Mouse (Mus musculus): Measurements from ENCODE around the gene Usp3. TPM values are rescaled to one million over a fixed set of nuclear protein-coding genes. Genes with fewer than 3 reads are reported as not detected.
A peak's percentile ranks its signal among the peaks of the same experiment; 100 is the strongest.

Gene Usp3
- polyA plus RNA-seq, 1 experiment: 41.2 TPM

DNA sequence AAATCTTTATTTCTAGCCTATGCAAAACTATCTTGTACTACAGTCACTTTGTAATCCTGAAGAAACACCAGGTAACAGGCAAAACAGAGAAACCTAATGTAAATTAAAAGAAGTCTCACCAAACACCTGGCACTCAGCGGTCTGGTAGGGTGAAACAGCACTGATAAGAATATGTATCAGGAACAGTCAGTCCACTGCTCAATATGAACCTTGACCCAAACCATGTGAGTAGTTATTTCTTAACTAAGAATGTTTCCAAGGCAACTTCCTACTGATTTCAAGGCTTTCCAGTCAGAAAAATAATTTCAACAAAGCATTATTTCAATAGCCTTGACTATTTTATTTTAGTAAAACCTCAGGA is 17.1 kb downstream of the Usp3 start:
- no peak for DNase-seq (ENCODE audit: extremely low spot score in 1 of 2, low spot score in 1 of 2)

DNA sequence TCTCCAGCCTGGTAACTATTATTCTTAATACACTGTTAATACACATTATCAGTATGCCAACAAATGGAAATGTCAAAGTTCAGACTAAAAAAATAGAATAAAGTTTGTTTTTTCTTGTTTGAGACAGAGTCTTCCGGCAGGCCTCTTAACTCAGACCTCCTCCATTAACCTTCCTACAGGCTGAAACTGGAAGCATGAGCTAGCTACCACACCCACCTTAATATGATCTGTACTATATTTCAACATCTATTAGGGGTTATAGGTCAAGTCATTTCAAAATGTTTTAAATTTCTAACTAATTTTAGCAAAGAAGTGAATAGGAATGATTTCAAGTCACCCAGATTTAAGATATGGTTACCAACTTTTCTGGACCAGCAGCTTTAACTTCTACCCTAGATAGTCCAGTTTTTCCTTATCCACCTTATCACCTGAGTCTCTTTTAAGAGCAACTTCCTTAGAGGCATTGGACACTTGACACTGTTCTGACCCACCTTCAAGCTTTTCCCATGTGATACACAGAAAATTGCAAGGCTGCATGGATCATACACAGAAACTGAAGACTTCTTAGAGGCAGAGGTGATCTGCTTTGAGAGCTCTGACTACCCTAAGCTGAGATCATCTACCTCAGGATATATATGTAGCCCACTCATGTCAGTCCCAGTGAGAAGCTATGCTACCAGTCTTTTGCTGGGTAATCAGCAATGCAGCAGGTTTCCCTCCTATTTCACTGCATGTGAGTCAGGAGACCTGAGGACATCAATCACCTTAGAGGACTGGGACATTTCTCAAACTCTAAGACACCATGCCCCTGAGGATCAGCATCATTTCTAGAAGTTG is 17.7 kb downstream of the Usp3 start:
- no peak for DNase-seq (ENCODE audit: extremely low spot score in 1 of 2, low spot score in 1 of 2)

DNA sequence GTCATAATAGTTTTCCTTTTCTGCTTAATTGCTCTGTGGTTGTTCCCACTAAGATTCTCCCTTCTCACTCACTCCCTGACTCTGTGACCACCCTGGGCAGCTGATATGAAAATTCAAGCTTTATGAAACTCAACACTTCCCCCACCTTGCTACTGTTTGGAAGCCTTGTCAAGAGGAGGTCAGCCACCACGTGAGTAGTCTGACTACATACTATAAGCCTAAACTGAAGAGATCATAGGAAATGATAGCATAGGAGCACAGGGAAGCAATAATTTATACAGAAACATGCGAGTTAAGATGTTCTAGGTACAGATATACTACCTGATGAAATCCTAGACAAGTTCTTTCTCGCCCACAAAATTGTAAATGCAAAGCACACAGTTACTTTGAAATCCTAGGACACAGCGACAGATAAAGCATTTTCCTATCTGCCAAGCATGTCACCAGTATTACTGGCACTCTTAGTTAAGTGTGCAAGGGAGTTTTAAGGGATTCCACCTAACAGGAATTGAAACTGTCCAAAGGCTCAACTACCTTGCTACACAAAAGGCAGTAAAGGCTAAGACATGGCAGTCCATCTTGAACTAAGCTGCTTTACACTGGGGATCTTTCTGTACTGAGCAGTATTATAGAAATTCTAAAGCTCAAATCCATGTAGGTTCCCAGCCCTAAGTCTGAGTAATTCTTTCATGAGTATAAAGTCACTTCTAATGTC is 20.8 kb downstream of the Usp3 start:
- DNase-seq (ENCODE audit: extremely low spot score in 1 of 2, low spot score in 1 of 2): no peak

DNA sequence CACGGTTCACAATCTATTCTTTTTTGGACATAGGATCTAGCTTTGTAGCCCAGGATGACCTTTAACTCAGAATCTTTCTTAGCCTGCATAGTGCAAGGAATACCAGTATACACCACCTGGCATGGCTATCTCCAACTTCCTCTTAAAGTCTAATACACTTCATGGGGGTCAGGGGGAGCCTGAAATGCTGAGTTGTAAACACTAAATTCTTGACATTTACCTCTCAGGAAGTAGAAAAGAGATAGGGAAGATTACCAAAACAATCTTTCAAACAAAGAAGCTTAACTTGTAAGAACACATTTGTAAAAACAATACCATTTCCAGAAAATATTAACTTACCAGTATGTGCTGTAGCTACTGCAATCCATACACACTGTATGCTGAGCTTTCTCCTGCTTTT is 30.7 kb downstream of the Usp3 start:
- no peak for DNase-seq (ENCODE audit: extremely low spot score in 1 of 2, low spot score in 1 of 2)

DNA sequence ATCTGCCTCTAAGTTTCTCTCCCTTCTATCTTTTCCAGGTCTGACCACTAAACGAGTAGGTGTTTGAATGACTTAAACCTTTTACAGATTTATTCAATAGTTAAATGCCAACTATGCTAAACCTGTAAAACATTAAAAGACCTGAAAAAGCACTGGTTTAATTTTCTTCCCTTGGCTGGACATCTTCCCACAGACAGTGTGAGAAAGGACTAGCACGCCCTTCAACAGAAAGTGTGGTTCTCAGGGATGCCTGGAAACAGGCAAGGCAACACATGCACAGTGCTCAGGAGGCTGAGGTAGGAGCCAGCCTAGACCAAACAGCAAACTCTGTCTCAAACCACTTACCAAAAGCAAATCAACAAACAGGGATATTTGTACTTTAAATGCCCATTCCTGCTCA is 31.4 kb downstream of the Usp3 start:
- DNase-seq (ENCODE audit: extremely low spot score in 1 of 2, low spot score in 1 of 2): no peak

DNA sequence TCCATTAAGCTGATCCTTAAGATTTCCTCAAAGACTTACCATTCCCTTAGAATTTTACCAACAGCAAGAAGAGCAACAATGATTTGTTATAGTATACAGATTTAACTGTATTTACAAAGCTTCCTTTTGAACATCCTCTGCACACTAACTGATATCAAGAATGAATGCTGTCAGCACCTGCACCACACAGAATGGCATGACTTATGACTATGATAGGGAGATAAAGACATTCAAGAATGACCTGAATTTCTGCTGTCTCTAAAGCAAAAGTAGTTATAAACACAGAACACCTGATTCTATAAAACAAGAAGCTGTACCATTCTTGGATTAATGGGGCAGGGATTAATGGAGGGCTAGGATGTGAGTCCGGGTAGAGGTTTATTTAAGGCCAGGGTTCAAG is 32.2 kb downstream of the Usp3 start:
- DNase-seq (ENCODE audit: extremely low spot score in 1 of 2, low spot score in 1 of 2): no peak

DNA sequence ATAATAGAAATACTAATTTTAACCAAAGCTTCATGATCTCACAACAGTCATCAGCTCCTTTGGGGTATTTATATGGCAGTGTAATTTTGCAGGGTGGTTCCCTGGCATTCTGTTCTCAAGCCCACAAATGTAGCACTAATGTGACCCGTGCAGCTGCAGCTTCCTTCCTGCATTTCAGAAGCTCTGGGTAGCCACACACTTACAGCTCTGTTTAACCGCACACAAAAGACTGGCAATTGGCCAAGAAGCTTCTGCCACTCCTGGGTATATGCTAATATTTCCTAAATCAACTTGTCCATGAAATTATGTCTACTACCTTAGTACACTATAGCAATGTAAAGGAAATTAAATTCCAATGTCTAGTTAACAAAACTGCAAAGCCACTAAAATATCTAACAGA is 32.6 kb downstream of the Usp3 start:
- no peak for DNase-seq (ENCODE audit: extremely low spot score in 1 of 2, low spot score in 1 of 2)

DNA sequence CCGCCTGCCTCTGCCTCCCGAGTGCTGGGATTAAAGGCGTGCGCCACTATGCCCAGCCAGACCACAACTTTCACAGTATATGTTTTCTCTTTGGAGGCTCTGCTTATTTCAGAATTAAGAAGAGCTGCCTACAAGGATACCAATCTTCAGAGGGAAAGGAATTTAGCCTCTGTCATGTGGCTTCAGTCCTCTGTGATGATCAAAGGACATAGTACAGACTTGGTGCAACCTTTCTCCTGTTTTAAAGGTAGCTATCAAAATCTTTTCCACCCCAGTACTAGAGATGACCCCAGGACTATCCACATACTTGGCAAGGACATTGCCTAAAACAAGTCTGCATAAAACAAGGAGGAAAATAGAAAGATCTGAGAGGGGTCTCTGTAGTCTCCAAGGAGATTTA is 34.0 kb downstream of the Usp3 start:
- no peak for DNase-seq (ENCODE audit: extremely low spot score in 1 of 2, low spot score in 1 of 2)

DNA sequence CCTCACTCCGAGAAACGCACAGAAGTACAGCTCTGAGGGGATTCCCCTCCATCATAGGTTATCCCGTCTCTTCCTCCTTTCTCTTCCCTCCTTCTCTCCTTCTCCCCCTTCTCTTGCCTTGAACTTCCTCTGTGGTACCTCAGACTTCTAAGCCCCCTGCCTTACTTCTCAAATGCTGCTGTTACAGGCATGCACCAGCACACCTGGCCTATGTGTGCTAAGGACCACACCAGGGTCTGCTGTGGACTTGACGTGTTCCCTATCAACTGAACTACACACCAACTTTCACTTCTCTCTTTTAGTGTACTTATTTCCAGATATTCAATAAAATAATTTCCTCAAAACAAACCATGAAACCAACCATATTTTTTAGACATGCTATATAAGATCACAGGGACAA is 50.2 kb downstream of the Usp3 start:
- DNase-seq (ENCODE audit: extremely low spot score in 1 of 2, low spot score in 1 of 2): no peak

DNA sequence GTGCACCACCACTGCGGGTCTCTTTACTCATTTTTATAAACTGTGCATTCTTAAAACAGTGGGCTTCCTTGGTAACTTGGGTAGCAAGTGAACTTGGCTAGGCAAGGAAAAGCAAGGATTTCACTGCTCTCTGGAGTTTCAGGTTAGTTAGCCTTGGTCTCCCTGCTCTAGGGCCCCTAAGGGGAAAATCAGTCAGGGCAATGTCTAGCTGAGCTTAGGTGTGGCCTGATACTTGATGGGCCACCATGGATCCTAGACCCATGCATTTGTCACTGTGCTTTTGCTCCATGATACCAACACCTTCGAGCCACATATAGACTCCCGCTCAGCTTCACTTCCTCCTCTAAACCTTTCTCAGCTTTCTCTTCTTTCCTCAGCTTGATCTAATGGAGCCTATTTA is 71.3 kb downstream of the Usp3 start:
- no peak for DNase-seq (ENCODE audit: extremely low spot score in 1 of 2, low spot score in 1 of 2)

DNA sequence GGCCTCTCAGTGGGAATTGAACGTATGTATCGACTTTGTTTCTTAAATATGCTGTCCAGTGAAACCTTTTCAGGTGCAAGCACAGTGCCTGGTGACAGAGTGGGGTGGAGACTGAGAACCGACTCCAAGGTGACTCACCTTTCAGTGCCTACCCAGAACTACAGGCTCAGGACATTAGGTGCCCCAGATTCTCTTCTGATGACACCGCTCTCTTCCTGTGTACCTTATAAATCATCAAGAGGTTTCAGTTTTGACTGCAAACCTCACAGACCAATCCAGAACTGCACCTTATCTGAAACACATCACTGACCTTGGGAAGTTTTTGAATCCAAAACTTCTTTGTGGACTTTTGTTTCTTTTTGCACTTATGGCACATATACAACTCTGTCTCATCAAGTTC is 72.6 kb downstream of the Usp3 start:
- DNase-seq (ENCODE audit: extremely low spot score in 1 of 2, low spot score in 1 of 2): no peak

DNA sequence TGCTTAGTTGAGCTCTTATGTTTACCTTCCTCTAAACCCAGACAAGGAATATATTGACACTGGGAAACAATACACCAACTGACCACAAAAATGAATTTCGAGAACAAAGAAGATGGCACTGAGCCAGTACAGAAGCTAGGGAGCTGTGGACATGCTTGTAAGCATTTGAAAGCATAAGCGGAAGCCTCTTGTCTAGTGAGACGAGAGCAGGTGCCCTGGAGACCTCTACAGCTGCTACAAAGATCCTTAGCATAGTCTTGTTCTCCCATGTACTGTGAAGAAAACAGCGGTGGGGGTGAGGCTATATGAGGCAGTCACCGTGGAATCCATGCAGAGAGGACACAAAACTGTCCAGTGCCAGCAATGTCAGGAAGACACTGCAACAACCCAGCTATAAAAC is 74.0 kb downstream of the Usp3 start:
- no peak for DNase-seq (ENCODE audit: extremely low spot score in 1 of 2, low spot score in 1 of 2)

DNA sequence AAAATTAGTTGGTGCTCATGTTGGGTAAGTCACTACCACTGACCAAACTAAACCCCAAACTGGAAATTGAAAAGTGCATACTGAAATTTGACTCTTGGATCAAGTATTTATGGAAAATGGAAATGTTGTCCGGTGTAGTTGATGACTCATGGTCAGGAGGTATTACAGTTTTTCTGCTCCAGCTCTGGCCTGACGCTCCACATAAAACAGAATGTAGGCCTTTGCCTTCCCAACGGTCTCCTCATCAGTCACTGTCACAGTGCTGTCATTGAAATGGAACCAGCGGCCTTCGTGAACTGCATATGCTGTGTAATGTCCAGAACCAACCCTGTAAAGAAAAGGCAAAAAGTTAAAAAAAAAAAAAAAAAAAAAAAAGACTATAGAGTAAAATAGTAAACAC is 74.7 kb downstream of the Usp3 start:
- DNase-seq (ENCODE audit: extremely low spot score in 1 of 2, low spot score in 1 of 2): no peak

DNA sequence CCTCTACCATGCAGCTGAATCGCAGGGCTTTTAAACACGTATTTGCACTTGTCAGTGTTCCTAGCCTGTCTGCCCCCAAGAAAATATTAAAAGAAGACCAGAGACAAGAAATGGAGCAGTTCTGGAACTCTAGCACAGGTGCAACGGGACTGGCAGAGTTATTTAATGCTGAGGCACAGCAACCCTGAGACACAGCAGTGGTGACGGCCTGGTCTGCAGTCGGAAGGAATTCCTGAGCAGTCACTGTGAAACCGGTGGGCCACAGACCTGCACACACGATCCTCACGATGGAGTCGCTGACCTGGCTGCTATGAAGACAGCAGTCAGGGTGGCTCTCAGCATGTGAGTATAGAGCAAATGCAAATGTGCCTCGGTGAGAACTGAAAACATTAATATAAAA is 75.2 kb downstream of the Usp3 start:
- DNase-seq (ENCODE audit: extremely low spot score in 1 of 2, low spot score in 1 of 2): no peak

DNA sequence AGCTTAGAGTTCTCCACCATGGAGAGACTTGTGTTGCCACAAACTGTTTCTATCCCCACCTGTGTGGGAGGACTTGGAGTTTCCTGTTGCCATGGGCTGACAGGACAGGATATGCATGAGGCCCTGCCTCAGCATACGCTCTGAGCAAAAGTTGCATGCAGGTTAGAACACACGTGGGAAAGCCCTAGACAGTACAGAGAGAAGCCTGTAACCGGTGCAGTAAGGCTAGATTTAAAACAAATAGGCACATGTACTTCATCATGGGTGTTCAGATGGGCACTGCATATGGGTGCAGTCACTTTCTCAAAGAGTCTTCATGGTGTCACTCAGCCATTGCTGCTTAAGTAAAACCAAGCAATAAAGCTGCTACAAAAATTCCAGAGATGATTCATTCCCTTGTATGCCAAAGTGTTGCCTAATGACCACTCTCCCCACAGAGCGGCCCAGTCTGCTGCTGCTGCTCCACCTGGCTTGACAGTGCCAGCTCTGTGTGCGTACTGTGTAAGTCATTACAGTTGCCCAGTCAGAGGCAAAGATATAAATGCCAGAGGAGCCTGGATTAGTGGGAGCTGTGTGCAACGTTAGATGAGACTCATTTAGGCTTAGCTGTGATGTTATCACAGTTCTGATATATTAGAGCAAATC is 76.5 kb downstream of the Usp3 start:
- DNase-seq (ENCODE audit: extremely low spot score in 1 of 2, low spot score in 1 of 2): no peak

DNA sequence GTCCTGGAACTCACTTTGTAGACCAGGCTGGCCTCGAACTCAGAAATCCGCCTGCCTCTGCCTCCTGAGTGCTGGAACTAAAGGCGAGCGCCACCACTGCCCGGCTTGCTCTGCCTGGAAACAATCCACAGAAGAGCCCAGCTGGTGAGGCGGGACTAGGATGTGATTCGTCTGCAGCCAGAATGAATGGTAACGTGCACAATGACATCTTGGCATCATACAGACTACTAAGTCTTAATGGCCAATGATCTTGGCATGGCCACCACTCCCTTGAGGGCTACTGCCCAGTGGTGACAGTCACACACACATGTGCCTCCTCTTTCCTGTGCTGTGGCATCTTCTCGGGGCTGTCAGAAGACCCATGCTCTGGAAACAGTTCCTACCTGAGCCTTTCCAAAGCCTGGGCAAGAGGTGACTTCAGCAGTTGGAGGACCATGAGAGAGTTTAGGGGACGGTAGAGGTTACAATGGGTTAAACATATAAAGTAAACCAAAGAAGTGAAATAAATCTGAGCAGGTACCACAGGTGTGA is 77.2 kb downstream of the Usp3 start:
- no peak for DNase-seq (ENCODE audit: extremely low spot score in 1 of 2, low spot score in 1 of 2)

DNA sequence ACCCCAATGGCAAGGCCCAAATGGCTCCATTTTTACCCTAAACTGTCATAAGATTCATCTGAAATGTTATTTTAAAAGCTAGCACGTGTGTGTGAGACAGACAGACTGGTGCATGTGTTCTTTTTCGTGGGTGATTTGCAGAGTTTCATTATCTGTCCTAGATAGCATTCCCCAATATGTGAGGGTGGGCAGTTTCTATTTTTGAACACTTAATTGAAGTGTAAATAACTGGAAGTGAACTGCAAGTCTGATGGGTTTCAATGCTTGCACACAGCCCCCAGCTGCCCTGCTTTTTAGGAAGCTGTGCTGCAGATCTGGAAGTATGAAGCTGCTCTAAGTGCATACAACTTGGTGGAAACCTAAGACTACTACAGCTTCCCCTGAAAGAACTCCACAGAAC is 77.8 kb downstream of the Usp3 start:
- no peak for DNase-seq (ENCODE audit: extremely low spot score in 1 of 2, low spot score in 1 of 2)

DNA sequence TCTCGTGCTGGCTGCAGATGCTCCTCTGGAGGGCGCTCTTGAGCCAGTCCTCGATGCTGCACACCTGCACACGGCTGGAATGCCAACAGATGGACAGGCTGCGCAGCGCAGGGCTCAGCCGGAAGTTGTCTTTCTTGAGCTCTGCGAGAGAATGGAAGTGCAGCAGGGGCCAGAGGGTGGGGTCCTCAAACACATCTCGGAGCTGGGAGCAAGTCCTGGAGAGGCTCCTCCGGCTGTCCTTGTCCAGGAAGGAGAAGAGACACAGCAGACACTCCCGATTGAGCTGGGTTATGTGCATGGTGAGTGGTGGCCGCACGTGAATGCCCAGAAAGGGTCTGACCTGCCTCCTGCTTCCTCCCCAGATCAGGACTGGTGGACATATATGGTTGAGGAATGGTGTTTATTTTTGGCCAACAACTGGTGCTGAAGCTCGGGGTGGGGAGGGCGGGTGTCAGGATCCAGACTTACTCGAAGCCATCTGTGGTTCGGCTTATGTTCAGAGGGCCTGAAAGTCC is 78.6 kb downstream of the Usp3 start, which contains the start of gene Fbxl22:
Gene Fbxl22, minus strand, starts transcription at position 338 of the 515 bp plus-strand sequence.
- peak in 1 of 2 experiments; percentile 69 for DNase-seq (ENCODE audit: extremely low spot score in 1 of 2, low spot score in 1 of 2)

DNA sequence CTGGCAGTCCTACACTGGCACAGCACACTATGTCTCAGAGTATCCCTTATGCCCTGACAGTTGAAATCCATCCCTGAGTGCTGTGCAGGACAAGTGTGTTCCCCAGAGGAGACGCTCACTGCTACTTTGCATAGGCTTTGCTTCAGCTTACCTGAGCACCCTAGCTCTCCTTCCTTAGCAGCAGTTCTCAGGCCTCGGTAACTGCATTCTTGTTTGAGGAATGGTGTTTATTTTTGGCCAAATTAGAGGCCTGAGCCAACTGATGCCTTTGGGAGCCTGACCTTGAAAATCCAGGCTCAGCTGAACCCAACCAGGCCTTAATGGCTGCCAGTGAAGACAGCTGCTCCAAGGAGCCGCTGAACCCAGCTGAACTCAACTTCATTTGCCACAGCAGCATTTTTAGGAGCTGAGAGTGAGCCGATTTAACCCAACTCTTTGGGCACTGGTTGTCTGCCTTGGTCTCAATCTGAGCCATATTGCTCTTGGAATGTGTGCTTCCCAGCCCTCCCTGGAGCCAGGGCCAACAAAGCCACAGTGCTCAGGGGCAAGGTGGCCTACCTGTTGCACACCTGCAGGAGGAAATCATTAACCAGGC is 79.2 kb downstream of the Usp3 start:
- no peak for DNase-seq (ENCODE audit: extremely low spot score in 1 of 2, low spot score in 1 of 2)

DNA sequence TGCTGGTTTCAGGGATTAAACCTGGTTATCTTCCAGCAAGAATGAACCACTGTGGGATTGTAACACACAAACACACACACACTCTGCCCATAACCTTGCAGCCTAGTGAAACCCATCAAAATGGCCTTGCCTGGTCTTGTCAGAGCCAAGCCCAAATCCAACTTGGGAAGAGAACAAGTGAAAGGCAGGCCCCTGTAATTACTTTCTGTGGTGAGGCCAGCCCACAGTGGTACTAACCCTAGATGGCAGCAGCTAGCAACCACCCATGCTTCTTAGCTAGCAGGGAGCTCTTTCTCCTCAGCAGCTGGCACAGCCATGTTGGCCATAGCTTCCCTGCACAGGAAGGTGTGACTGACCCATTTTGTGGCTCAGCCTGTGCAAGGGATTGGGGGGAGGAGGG is 79.8 kb downstream of the Usp3 start:
- DNase-seq (ENCODE audit: extremely low spot score in 1 of 2, low spot score in 1 of 2): peak in 1 of 2 experiments; percentile 58

DNA sequence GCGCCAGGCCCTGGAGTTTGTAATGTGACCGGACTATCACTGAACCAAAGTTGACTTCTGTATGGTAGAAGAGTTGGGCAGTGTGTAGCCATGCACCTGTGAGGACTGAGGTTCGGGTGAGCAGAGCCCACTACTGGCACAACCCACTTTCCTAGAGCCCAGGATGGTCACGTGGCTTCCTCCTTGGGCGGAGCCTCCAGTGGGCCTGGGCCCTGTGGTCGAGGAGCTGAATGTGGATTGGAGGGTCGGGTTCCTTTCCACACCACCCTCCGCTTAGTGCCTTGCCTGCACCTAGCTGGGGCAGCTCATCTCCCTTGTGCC is 80.6 kb downstream of the Usp3 start:
- peak; percentile 81 to 90 for DNase-seq (ENCODE audit: extremely low spot score in 1 of 2, low spot score in 1 of 2)

Measured in frontal cortex, adult 2 months (tissue).